Mouse (Mus musculus): Measurements from ENCODE around the gene Wdr89.
"Not testable (repeated sequence)": the region's sequence is repeated elsewhere in the genome, so short reads cannot be mapped to it uniquely, and the experiment has no call there.

Wdr89 gene

DNA sequence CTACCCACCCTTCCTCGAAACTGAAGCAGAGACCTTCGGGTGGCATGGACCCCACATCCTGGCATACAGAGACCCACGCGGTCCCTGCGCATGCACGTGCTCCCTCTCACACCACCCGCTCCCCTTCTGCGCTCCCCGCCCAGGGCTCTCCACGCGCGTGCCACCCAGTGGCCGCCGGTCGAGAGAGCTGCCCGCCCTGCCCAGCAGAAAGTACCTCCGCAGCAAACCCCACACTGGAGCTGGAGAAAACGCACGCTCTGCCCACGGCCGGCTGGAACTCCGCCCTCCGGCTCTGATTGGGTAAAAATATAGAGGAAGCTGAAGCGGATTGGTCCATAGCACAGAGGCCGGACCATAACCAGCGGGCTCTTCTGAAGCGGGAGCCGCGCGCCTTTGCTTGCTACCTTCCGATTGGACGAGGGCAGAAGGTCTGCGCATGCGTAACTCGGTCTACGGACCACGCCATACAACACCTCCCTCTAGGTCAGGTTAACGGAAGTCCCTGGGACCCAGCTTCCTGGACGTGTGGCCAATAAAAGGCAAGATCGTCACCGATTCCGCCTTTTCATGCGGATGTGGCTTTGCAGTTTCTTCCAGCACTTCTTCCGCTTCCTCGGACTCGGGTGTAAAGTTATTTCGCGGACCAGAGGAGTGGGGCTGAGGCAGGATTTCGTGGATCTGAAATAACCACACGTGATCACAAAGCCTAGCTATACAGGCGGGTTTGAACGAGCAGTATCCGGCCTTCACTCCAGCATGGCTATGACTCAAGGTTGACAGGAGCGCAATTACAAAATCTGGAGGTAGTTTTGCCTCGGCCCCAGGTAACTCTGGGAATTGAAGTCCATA lies at the start of gene Wdr89:
Gene Wdr89 (minus strand): TSS at position 280 of the 849 bp plus-strand sequence.
- in situ Hi-C loops (cut with MboI; ENCODE audit: low pct_unique_long_range_greater_than_20kb in 1 of 2, low sequenced_read_pairs in 2 of 2, unreplicated experiment in 1 of 2): no loop called here

DNA sequence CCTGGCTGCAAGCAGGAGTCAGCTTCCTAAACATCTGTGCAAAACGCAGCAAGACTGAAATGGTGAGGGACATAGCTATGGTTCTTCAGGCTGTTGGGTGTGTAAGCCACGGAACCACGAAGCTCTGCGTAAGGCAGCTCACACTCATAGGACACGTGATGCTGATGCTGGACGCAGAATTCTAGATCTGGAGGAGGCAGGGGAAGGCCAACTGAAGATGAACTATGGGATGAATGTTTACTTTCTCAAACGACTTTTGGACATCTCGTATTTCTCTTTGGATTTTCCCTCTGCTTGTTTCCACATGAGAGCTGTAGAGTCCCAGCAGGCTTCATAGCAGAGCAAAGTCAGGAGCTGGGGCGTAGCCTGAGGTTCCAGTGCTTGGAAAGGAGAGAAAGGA lies 44.3 kb upstream of the Wdr89 start:
- in situ Hi-C loops (cut with MboI; ENCODE audit: low pct_unique_long_range_greater_than_20kb in 1 of 2, low sequenced_read_pairs in 2 of 2, unreplicated experiment in 1 of 2): no loop called here

DNA sequence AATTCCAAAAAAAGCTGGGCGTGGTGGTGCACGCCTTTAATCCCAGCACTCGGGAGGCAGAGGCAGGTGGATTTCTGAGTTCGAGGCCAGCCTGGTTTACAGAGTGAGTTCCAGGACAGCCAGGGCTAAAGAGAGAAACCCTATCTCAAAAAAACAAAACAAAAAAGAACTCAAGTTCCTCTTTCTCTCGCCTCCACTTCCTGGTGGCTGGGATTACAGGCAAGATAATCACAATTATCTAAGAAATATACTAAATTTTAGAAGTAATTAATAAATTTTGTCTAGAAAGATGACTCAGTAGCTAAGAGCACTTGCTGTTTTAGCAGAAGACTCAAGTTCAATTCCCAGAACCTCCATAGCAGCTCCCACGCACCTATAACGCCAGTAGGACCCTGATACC lies 43.6 kb upstream of the Wdr89 start:
- in situ Hi-C loops (cut with MboI; ENCODE audit: low pct_unique_long_range_greater_than_20kb in 1 of 2, low sequenced_read_pairs in 2 of 2, unreplicated experiment in 1 of 2): not testable (repeated sequence)

DNA sequence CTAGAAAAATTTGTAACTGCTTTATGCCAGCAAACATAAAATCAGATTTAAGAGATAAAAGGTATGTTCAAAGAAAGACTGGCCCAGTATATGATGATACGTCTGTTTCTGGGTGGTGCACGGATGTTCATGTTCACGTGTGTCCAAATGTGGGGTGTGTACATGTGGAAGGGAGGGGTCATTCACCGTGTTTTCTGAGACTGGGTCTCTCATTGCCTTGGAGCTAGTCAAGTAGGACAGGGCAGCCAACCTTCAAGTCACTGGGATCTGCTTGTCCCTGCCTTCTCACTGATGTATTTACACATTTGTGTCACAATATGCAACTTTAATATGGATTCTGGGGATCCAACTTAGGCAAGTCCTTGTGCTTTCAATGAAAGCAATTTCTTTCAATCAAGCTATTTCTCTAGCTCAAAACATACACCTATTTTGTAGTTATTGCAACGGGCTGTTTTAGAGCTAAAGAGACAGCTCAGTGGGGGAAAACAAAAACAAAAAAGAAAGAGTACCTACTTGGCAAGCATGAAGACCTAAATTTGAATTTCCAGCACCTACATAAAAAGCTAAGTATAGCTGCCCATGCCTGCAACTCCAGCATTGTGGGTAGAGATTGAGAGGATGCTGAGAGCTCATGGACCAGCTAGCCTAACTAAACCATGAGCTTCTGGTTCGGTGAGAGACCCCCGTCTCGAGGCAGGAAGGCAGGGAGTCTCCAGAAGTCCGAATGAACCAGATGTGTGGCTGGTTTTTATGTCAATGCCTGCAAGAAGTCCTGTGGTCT lies 41.4 kb upstream of the Wdr89 start:
- in situ Hi-C loops (cut with MboI; ENCODE audit: low pct_unique_long_range_greater_than_20kb in 1 of 2, low sequenced_read_pairs in 2 of 2, unreplicated experiment in 1 of 2): no loop called here

DNA sequence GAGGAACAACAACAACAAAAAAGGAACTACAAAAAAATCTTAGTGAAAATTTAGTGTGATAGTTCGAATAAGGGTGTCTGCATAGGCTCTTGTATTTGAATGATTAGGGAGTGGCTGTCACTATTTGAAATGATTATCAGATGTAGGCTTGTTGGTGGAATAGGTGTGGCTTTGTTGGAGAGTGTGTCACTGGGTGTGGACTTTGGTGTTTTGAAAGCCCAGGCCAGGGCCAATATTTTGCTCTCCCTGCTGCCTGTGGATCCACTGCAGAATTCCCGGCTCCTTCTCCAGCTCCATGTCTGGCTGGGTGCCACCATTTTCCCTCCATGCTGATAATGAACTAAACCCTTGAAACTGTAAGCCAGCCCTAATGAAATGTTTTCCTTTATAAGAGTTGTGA lies 40.2 kb upstream of the Wdr89 start:
- in situ Hi-C loops (cut with MboI; ENCODE audit: low pct_unique_long_range_greater_than_20kb in 1 of 2, low sequenced_read_pairs in 2 of 2, unreplicated experiment in 1 of 2): no loop called here

DNA sequence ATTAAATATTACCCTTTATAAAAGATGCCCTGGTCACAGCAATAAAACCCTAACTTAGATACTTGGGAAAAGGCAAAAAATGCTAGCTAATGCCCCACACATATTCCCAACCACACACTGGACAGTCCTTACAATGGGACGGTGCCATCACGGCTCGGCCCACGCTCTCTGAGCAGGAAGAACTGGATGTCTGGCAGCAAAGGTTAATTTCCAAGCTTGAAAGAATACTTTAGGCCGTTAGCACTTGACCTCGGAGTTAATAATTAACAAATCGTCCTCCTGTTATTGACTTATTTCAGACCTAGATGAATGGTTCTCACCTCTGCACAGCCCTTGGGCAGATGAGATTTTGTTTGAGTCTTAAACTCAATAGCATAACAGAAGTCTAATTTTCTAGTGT lies 37.3 kb upstream of the Wdr89 start:
- in situ Hi-C loops (cut with MboI; ENCODE audit: low pct_unique_long_range_greater_than_20kb in 1 of 2, low sequenced_read_pairs in 2 of 2, unreplicated experiment in 1 of 2): no loop called here

DNA sequence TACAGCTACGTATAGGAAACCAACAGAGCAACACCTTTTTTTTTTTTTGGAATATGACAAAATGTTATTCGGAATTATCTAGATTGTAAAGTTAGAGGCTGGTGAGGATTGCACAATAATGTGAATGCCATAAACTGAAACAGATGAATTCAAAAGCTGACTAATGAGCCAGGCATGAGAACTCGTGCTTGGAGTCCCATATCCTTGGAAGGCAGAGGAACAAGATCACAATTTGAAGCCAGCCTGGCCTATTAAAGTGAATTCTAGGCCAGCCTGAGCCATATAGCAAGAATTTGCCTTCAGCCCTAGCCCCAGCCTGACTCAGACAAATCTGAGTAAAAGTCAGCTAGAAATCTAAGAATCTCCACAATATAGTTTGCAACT lies 33.4 kb upstream of the Wdr89 start:
- in situ Hi-C loops (cut with MboI; ENCODE audit: low pct_unique_long_range_greater_than_20kb in 1 of 2, low sequenced_read_pairs in 2 of 2, unreplicated experiment in 1 of 2): no loop called here

DNA sequence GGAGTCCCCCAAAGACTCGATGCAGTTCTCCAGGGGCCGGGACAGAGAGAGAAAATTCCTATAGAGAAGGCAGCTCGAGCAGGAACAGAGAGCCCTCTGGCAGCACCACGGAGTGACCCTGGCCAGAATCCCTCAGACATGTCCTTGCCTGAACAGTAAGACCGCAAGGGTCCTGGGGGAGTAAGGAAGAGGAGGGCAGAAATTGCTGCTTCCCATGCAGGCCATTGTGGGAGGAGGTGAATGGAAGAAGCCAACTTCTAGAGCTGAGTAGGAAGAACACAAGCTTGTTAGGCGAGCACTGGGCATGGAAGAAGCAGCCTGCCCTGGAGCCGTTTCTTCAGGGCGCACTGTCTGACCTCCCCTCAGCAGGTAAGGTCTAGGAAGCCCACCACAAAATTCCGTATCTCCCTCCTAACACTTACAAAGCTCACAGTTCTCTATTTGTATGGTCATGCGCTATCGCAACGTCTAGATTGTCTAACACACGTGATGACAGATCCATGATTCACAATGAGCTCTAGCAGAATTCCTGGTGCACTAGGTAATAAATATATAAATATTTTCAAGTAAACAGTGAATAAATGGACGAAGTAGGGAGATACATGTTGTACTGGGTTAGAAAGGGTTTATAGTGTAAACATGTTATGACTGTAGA lies 32.9 kb upstream of the Wdr89 start:
- in situ Hi-C loops (cut with MboI; ENCODE audit: low pct_unique_long_range_greater_than_20kb in 1 of 2, low sequenced_read_pairs in 2 of 2, unreplicated experiment in 1 of 2): no loop called here

DNA sequence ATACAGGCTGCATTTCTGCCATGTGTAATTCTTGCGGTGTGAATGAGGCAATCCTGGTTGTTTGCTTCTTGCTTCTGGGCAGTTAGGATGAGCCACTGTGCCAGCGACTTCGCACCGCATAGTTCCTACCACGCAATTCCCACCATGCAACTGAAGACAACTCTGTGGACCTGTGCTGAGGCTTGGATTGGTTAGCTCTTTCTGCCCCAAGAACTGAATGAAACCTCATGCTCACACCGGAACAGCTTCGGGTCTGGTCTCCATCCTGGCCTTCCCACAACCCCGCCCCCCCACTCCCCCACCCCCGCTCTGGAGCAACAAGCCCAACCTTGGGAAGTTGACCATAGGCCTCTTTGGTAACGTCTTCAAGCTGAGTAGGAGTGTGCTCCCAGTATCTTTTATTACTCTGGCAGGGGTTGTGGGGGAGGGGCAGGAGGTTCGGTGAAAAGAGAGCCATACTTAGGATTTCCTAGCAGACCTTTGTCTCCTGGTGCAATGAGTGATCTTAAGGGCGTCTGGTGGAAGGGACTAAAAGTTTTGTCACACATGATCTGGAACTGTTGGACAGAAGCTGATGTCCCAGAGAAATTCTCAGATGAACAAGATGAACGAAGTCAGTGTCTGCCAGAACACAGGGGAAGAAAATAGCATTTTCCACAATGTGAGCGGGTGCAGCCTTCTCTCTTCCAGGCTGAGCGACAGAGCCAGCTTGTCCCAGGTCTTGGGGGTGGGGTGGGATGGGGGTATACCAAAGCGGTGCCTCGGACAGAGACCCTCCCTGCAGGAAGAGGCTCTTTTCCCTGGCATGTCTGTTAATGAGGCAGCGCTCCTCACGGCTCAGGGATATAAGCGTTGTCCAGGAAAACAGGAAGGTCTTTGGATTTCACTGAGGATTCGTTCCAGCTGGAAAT lies 32.1 kb upstream of the Wdr89 start:
- in situ Hi-C loops (cut with MboI; ENCODE audit: low pct_unique_long_range_greater_than_20kb in 1 of 2, low sequenced_read_pairs in 2 of 2, unreplicated experiment in 1 of 2): no loop called here

DNA sequence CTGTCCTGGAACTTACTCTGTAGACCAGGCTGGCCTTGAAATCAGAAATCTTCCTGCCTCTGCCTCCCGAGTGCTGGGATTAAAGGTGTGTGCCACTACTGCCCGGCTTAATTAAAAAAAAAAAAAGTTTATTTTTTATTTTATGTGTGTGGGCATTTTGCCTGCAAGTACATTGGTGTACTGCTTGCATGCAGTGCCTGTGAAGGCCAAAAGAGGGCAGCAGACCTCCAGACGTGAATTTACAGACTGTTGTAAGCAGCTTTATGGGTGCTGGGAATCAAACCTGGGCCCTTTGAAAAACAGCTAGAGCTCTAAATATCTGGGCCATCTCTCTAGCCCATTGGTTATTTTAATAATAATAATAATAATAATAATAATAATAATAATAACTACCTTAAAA lies 29.4 kb upstream of the Wdr89 start:
- in situ Hi-C loops (cut with MboI; ENCODE audit: low pct_unique_long_range_greater_than_20kb in 1 of 2, low sequenced_read_pairs in 2 of 2, unreplicated experiment in 1 of 2): loop anchor here in 1 of 2 experiments (10.0 kb wide), 1 partner anchor 76 kb away; no protein-coding TSS in a partner anchor

DNA sequence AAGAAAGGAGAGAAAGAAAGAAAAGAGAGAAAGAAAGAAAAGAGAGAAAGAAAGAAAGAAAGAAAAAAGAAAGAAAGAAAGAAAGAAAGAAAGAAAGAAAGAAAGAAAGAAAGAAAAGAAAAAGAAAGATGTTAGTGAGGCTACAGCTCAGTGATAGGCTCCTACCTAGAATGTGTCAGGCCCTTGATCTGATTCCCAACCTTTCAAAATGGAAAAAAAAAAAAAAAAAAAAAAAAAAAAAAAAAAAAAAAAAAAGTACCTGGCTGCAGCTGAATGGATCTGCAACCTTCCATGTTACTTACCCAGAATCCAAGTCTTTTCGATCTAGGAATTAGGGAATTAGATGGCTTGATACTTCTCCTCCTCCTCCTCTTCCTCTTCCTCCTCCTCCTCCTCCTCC lies 26.5 kb upstream of the Wdr89 start:
- in situ Hi-C loops (cut with MboI; ENCODE audit: low pct_unique_long_range_greater_than_20kb in 1 of 2, low sequenced_read_pairs in 2 of 2, unreplicated experiment in 1 of 2): loop anchor here in 1 of 2 experiments (10.0 kb wide), 1 partner anchor 79 kb away; no protein-coding TSS in a partner anchor

DNA sequence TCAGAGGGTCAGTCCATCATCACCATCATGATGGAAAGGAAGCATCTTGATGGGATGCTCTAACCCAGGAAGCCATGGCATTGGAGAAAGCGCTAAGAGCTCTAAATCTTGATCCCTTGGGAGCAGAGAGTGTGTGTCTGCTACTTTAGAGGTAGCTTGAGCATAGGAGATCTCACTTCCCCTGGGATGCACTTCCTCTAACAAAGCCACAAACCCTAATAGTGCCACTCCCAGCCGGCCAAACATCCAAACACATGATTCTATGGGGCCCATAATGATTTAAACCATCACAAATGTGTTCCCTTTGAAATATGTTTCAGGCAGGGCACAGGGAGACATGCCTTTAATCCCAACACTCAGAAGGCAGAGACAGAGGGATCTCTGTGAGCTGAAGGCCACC lies 19.7 kb upstream of the Wdr89 start:
- in situ Hi-C loops (cut with MboI; ENCODE audit: low pct_unique_long_range_greater_than_20kb in 1 of 2, low sequenced_read_pairs in 2 of 2, unreplicated experiment in 1 of 2): no loop called here

DNA sequence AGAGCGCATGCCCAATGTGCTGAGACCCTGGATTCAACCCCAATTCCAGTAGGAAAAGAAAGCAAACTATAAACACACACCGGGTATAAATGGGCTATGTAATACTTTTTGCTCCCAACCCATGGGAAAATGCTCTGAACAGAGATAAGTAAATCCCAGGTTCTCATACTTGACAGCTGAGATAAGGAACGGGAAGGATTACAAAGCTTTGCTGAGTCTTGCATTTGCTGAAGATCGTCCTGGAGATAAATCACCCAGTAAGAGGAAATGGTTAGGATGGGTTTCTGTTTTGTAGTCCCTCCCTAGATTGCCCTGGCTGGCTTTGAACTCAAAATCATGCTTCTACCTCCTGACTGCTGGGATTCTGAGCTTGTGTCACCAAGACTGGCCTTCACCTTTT lies 18.0 kb upstream of the Wdr89 start:
- in situ Hi-C loops (cut with MboI; ENCODE audit: low pct_unique_long_range_greater_than_20kb in 1 of 2, low sequenced_read_pairs in 2 of 2, unreplicated experiment in 1 of 2): no loop called here

DNA sequence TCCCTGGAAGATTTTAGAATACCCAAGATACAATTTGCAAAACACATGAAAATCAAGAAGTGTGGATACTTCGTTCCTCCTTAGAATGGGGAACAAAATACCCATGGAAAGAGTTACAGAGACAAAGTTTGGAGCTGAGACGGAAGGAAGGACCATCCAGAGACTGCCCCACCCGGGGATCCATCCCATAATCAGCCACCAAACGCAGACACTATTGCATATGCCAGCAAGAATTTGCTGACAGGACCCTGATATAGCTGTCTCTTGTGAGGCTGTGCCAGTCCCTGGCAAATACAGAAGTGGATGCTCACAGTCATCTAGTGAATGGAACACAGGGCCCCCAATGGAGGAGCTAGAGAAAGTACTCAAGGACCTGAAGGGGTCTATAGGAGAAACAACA lies 14.7 kb upstream of the Wdr89 start:
- in situ Hi-C loops (cut with MboI; ENCODE audit: low pct_unique_long_range_greater_than_20kb in 1 of 2, low sequenced_read_pairs in 2 of 2, unreplicated experiment in 1 of 2): not testable (repeated sequence)

DNA sequence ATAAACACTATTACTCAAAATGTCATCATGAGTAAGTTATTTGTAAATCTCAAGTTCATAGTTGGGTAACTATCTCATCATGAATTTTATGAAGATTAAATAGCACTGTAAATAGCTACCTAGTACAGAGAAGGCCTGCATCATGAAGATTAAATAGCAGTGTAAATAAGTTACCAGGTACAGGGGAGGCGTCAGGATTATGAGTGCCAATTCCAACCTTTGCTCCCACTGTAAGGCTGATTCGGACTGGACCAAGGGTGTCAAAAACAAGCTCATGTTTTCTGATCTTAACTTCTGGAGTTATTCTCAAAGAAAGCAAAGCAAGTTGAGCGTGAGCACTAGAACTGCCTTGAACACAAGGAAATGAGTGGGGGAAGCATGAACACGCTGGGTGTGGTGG lies 14.3 kb upstream of the Wdr89 start:
- in situ Hi-C loops (cut with MboI; ENCODE audit: low pct_unique_long_range_greater_than_20kb in 1 of 2, low sequenced_read_pairs in 2 of 2, unreplicated experiment in 1 of 2): no loop called here

DNA sequence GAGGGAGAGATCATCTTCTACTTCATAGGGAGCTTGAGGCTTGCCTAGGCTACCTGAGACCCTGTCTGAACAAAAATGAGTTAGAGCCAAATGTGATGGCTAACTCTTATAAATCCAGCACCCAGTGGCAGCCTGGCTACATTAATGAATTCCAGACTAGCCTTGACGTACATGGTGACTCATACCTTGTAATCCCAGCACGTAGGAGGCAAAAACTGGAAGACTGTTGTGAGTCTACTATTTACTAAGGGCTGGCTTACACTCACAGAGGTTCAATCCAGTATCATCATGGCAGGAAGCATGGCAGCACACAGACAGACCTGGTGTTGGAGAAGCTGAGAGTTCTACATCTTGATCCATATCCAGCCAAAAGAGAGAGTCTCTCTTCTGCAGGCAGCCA lies 13.5 kb upstream of the Wdr89 start:
- in situ Hi-C loops (cut with MboI; ENCODE audit: low pct_unique_long_range_greater_than_20kb in 1 of 2, low sequenced_read_pairs in 2 of 2, unreplicated experiment in 1 of 2): no loop called here

DNA sequence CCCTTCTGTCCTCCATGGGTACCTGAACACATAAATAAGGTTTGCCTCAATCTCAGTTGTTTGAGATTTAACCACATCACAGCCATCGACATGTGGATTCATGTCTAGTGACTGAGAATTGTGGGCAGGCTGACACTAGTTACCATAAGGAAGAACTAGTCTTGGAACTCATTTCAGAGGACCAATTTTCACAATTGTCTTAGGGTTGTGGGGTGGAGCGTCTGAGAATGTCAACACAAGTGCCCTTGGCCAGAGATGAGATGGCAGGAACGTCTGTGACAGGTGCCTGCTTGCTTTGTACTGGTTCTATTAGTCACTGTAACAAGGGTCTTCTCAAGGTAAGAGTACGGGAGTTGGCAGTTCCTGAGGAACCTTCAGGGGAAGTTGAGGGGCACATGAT lies 11.8 kb upstream of the Wdr89 start:
- in situ Hi-C loops (cut with MboI; ENCODE audit: low pct_unique_long_range_greater_than_20kb in 1 of 2, low sequenced_read_pairs in 2 of 2, unreplicated experiment in 1 of 2): no loop called here

DNA sequence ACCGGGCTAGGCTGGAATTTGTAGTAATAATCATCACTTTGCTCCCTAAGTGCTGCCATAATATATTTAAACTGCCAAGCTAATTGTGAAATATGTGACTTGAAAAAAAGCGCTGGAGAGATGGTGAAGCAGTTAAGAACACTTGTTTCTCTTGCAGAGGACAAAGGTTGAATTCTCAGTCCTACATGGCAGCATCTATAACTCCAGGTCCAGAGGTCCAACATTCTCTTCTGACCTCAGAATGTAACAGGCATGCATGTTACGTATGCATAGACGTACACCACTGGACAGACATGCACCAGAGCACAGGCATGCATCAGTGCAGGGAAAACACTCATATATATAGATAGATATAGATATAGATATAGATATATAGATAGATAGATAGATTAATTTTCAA lies 9.1 kb upstream of the Wdr89 start:
- in situ Hi-C loops (cut with MboI; ENCODE audit: low pct_unique_long_range_greater_than_20kb in 1 of 2, low sequenced_read_pairs in 2 of 2, unreplicated experiment in 1 of 2): no loop called here

Data from mouse embryonic stem cell (cell line).